Mouse (Mus musculus): Measurements from ENCODE around the gene Stt3a. TPM values are rescaled to one million over a fixed set of nuclear protein-coding genes. Genes with fewer than 3 reads are reported as not detected.

The Stt3a gene
- 100 to 1,000 TPM; 150 to 190 TPM for total RNA-seq (2023)

GRCm38 (mm10) chr9:36767203-36768143 lies at the start of gene Stt3a:
Stt3a (minus strand) TSS chr9:36767679.

DNA sequence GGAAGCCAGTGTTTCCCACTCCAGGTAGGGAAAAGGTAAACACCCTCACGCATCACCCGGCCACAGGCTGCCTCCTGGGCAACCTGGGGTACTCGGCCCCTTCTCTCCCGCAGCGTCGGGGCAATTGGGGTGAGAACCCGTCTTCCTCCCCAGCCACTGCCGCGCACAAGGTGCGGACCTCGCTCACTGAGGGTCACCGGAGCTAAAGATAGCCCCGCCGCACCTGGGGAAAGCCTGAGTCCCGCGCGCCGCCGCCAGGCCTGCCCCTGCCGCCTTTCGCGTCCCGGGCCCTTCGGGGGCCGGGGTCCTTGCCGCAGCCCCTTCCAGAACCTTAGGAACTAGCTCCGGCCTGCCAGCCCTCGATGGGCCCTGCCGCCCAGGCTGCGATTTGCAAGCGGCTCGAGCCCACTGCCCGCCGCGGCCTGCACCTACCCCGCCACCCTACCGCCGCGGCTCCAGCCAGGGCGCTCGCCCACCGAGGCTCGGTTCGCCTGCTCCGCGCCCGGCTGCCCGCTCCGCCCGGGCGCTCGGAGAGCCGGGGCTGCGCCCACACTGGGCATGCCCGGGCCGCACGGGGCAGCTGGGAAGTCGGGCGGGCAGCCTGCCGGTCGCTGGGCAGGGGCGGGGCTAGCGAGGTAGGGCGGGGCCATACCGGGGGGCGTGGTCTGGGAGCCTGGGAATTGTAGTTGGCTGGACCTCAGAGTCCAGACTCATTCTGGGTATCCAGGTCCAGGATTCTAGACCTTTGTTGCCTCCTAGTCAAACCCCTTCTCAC lies 29.5 kb upstream of the Stt3a start, which contains the start of gene Ei24:
Gene Ei24, minus strand, starts transcription at position 613 of the 775 bp plus-strand sequence.

DNA sequence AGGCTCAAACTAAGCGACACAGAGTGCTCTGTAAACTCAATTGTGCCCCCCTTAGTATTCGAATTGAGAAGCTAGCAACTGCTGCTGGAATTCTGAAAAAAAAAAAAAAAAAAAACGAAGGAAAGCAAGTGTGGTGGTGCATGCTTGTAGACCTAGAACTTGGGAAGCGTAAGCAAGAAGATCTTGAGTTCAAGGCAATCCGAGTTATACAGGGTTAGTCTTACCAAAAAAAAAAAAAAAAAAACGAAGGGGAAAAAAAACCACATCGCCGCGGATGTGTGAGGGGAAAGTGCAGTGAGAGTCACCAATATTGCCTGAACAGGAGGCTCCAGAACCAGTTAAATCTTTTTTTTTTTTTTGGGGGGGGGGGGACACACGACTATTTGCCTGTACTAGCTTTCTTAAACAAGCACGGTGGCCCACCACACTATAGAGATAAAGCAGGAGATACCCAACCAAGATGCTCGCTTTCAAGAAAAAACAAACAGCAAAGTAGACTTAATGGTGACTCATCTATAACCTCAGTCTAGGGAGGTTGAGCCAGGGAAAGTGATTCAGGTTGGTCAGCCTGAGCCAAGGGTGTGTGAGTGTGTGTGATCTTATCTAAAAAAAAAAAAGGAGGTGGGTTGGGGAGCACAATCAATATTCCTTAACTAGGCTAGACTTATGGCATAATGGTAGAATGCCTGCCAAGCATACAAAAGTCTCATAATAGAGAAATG lies 40.3 kb downstream of the Stt3a start, which contains the start of gene Chek1:
Gene Chek1, minus strand, starts transcription at position 32 of the 722 bp plus-strand sequence.

GRCm38 (mm10) chr9:36692920-36693319 lies 74.6 kb downstream of the Stt3a start, which contains the start of gene Acrv1:
Acrv1 (plus strand) TSS chr9:36693220.

Other genes starting within 250 kb of the Stt3a start
- gene Gm5615, start 225.7 kb downstream of the Stt3a start, total RNA-seq (2023): not detected
- gene Gm17689, start 185.0 kb downstream of the Stt3a start, total RNA-seq (2023): not detected
- gene A630095E13Rik, start 124.3 kb downstream of the Stt3a start, total RNA-seq (2023): not detected
- not detected for gene Acrv1, start 74.5 kb downstream of the Stt3a start, total RNA-seq (2023)
- gene Chek1, start 40.6 kb downstream of the Stt3a start, total RNA-seq (2023): 1 to 10 TPM; 1.9 to 2.3 TPM
- 10 to 100 TPM; 40.6 to 47.5 TPM for gene Ei24, start 29.7 kb upstream of the Stt3a start, total RNA-seq (2023)
- not detected for gene Fez1, start 54.2 kb upstream of the Stt3a start, total RNA-seq (2023)

Data from monocyte, adult 59 days (primary cell).